ENCODE assay signal across 33 mouse cellular contexts in the genomic region with DNA sequence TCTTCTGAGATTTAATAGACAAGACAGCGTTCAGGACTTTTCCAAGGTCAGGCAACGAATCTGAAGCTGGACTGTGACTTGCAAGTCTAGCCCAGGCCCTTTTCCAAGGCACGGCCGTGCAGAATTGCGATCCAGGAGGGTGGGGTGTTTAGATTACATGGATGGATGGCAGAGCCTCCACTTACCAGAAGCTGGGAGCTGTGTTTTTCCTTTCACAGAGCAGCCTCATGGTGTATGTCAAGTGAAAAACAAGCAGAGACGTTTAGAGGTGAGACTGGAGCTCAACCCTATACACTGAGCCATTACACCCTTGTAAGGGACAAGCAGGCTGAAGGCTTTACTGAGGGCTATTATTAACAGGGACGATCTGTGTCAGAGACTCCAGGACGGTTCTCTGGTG. TPM values are rescaled to one million over a fixed set of nuclear protein-coding genes. Genes with fewer than 3 reads are reported as not detected.
DNase-seq lines count a peak whose midpoint lies in the region; ATAC-seq and TF ChIP-seq lines count a peak whose summit lies in the region.
"Had no signal": no experiment of that assay in that cellular context is flagged by ENCODE, and none has a peak within 500 bp of the region (broad histone marks: within the 10 kb centered on the region; RNA-seq: fewer than 3 reads in every experiment).

No protein-coding gene starts in this region.

- no peak overlapping the region for H3K4me2 ChIP-seq in heart, embryonic 11.5 days
- no peak overlapping the region for H3K4me2 ChIP-seq in stomach, embryonic 16.5 days (ENCODE audit: low read depth, low read length)
- H3K4me2 ChIP-seq in hindbrain, postnatal 0 days (ENCODE audit: low read depth, low read length), result no peak overlapping the region
- H3K4me2 ChIP-seq: embryonic facial prominence, embryonic 15.5 days; forebrain, embryonic 12.5 days; hindbrain, embryonic 15.5 days; limb, embryonic 15.5 days; liver, embryonic 13.5 days had no signal

- H3K9ac ChIP-seq in heart, embryonic 11.5 days (ENCODE audit: low read depth, low read length), result no peak overlapping the region
- H3K9ac ChIP-seq in stomach, embryonic 16.5 days (ENCODE audit: low read length), result no peak overlapping the region
- no peak overlapping the region for H3K9ac ChIP-seq in hindbrain, postnatal 0 days (replicated peaks; ENCODE audit: low read length)
- H3K9ac ChIP-seq: embryonic facial prominence, embryonic 15.5 days; forebrain, embryonic 12.5 days; forebrain, postnatal 0 days; hindbrain, embryonic 15.5 days; limb, embryonic 15.5 days; liver, embryonic 13.5 days had no signal

- no peaks in the 10 kb centered on the region for H3K9me3 ChIP-seq in heart, embryonic 11.5 days (replicated peaks; ENCODE audit: control insufficient read depth, low read length)
- H3K9me3 ChIP-seq in stomach, embryonic 16.5 days (replicated peaks; ENCODE audit: control insufficient read depth, low read length), result no peaks in the 10 kb centered on the region
- H3K9me3 ChIP-seq in hindbrain, postnatal 0 days (ENCODE audit: low read length), result no peaks in the 10 kb centered on the region
- H3K9me3 ChIP-seq: embryonic facial prominence, embryonic 10.5 days; embryonic facial prominence, embryonic 15.5 days; forebrain, embryonic 12.5 days; G1E; hindbrain, embryonic 15.5 days; limb, embryonic 10.5 days; limb, embryonic 15.5 days; liver, embryonic 13.5 days had no signal

- no peaks in the 10 kb centered on the region for H3K36me3 ChIP-seq in heart, embryonic 11.5 days (ENCODE audit: control insufficient read depth, insufficient read depth, low read length)
- no peaks in the 10 kb centered on the region for H3K36me3 ChIP-seq in stomach, embryonic 16.5 days (ENCODE audit: control insufficient read depth, insufficient read depth, low read length)
- H3K36me3 ChIP-seq in hindbrain, postnatal 0 days (ENCODE audit: insufficient read depth, low read length), result no peaks in the 10 kb centered on the region
- H3K36me3 ChIP-seq: embryonic facial prominence, embryonic 10.5 days; embryonic facial prominence, embryonic 15.5 days; forebrain, embryonic 12.5 days; G1E; hindbrain, embryonic 15.5 days; limb, embryonic 10.5 days; limb, embryonic 15.5 days; liver, embryonic 13.5 days had no signal

- 0 out of 2 replicates have a peak overlapping the region, but pooled peaks have one; percentile 15 for H3K27ac ChIP-seq in heart, embryonic 11.5 days (ENCODE audit: low read depth, low read length)
- H3K27ac ChIP-seq in stomach, embryonic 16.5 days (ENCODE audit: low read length), result no peak overlapping the region; the same call in 1 of the 2 replicates
- no peak overlapping the region for H3K27ac ChIP-seq in hindbrain, postnatal 0 days
- H3K27ac ChIP-seq: embryonic facial prominence, embryonic 10.5 days; embryonic facial prominence, embryonic 15.5 days; forebrain, embryonic 12.5 days; hindbrain, embryonic 15.5 days; limb, embryonic 10.5 days; limb, embryonic 15.5 days; liver, embryonic 13.5 days; macrophage had no signal

- no peaks in the 10 kb centered on the region for H3K27me3 ChIP-seq in heart, embryonic 11.5 days (ENCODE audit: control insufficient read depth, insufficient read depth, low read length)
- H3K27me3 ChIP-seq in stomach, embryonic 16.5 days (ENCODE audit: control insufficient read depth, insufficient read depth, low read length), result no peaks in the 10 kb centered on the region
- H3K27me3 ChIP-seq in hindbrain, postnatal 0 days (ENCODE audit: insufficient read depth, low read length), result no peaks in the 10 kb centered on the region
- H3K27me3 ChIP-seq: CH12.LX; embryonic facial prominence, embryonic 15.5 days; forebrain, embryonic 12.5 days; hindbrain, embryonic 15.5 days; limb, embryonic 15.5 days; liver, embryonic 13.5 days had no signal

- no peak for DNase-seq in heart, adult 8-10 months (ENCODE audit: low spot score)
- DNase-seq in brain, adult 2 months (ENCODE audit: low read depth, low spot score), result peak; percentile 13
- peak; percentile 44 for DNase-seq in gastrocnemius, postnatal 14 days
- DNase-seq in hindbrain, postnatal 0 days (ENCODE audit: low spot score), result no peak
- DNase-seq: adrenal gland, adult 8-10 months; cerebellum, adult 8-10 months; cerebellum, postnatal 25 days; forebrain, postnatal 0 days; heart, adult 18-20 months; kidney, postnatal 10 days; layer of hippocampus, adult 9-11 months; liver, embryonic 13.5 days; lung, adult 18-20 months; lung, postnatal 10 days; midbrain, embryonic 14.5 days; right cerebral cortex, postnatal 14 days; thymus, adult 2 months; thymus, postnatal 36 days had no signal

- H3K4me1 ChIP-seq in heart, embryonic 11.5 days (ENCODE audit: control insufficient read depth, insufficient read depth, low read length), result no peaks in the 10 kb centered on the region
- peaks cover 3% of the 10 kb centered on the region; the same call in 1 of the 2 replicates for H3K4me1 ChIP-seq in stomach, embryonic 16.5 days (ENCODE audit: control insufficient read depth, insufficient read depth, low read length)
- H3K4me1 ChIP-seq in hindbrain, postnatal 0 days (ENCODE audit: insufficient read depth, low read length), result no peaks in the 10 kb centered on the region
- H3K4me1 ChIP-seq: embryonic facial prominence, embryonic 15.5 days; hindbrain, embryonic 15.5 days; limb, embryonic 15.5 days; liver, embryonic 13.5 days had no signal

- WGBS in heart, embryonic 11.5 days (ENCODE audit: insufficient replicate concordance), result 54% methylated on average over 8 of the region's 8 CpGs
- 42% methylated on average over 8 of the region's 8 CpGs for WGBS in stomach, embryonic 16.5 days
- 72% methylated on average over 8 of the region's 8 CpGs for WGBS in hindbrain, postnatal 0 days

- TF ChIP-seq CTCF in hindbrain, postnatal 0 days (IDR thresholded peaks at IDR 0.05; ENCODE audit: low read depth), result no peak

- intact Hi-C loops in gastrocnemius, postnatal 14 days (cut with DNase I; ENCODE audit: low total_unique reads), result no loop called here

- H3K4me3 ChIP-seq in heart, embryonic 11.5 days (ENCODE audit: low read depth, low read length), result no peak overlapping the region
- no peak overlapping the region for H3K4me3 ChIP-seq in stomach, embryonic 16.5 days (replicated peaks; ENCODE audit: low read length)
- H3K4me3 ChIP-seq in hindbrain, postnatal 0 days (ENCODE audit: low read length), result no peak overlapping the region
- H3K4me3 ChIP-seq: embryonic facial prominence, embryonic 10.5 days; embryonic facial prominence, embryonic 15.5 days; forebrain, embryonic 12.5 days; hindbrain, embryonic 15.5 days; limb, embryonic 10.5 days; limb, embryonic 15.5 days; liver, embryonic 13.5 days had no signal

- no peak for ATAC-seq in heart, embryonic 11.5 days (replicated peaks; ENCODE audit: insufficient number of reproducible peaks, low FRiP score, low TSS enrichment)
- ATAC-seq in stomach, embryonic 16.5 days (ENCODE audit: insufficient read depth, low FRiP score), result peak; percentile 66; the same call in 1 of the 2 replicates
- no peak for ATAC-seq in CD4-positive, CD25-positive, alpha-beta regulatory T cell, adult 4 months
- ATAC-seq in hindbrain, postnatal 0 days, result no peak
- ATAC-seq: forebrain, postnatal 0 days had no signal

RNA-seq across cellular contexts. Expression of a gene that starts 21.9 kb away (rescaled TPM):
- 0.25 TPM in 1 of 2 replicates, not detected in the other for polyA plus RNA-seq in heart, embryonic 11.5 days (2014; fragmentation: Nextera tagmentation; extraction: Ambion mirVana)
- total RNA-seq in heart, adult 8-10 months (2022), result under 1 TPM in 3 of 4 experiments, not detected in 1; 0.16 to 0.41 (median 0.29) TPM
- total RNA-seq in gastrocnemius, postnatal 14 days (2021), result 10 to 100 TPM; 33.1 to 41.0 TPM
- 0.37 and 0.94 TPM in 2 replicates for polyA plus RNA-seq in stomach, embryonic 16.5 days (2015; fragmentation: Nextera tagmentation; extraction: Ambion mirVana)
- polyA plus RNA-seq in CD4-positive, CD25-positive, alpha-beta regulatory T cell, adult 4 months (2017; shearing (Covaris generic)), result 1 to 10 TPM in 1 of 2 experiments, under 1 TPM in 1; 0.50 to 2.0 TPM
- total RNA-seq in hindbrain, postnatal 0 days (2014; rRNA removed), result 1.5 and 1.7 TPM in 2 replicates
- 1.7 and 2.9 TPM in 2 replicates for polyA plus RNA-seq in hindbrain, postnatal 0 days (2015; fragmentation: Nextera tagmentation; extraction: Ambion mirVana)
- total RNA-seq: CH12.LX; hematopoietic stem cell, adult 5-6 weeks; megakaryocyte-erythroid progenitor cell, adult 5-6 weeks; monocyte, adult 5-6 weeks had no signal
- polyA plus RNA-seq: G1E; liver, embryonic 13.5 days; macrophage had no signal

Comparison
In these comparisons a context has a peak if more than half of its experiments do, and no peak if none do; other contexts are left out.
1. DNase-seq: peak in brain, adult 2 months (single experiment) and gastrocnemius, postnatal 14 days (single experiment); none in heart, adult 8-10 months (single experiment) and hindbrain, postnatal 0 days (single experiment).